Mouse (Mus musculus) fat pad, adult 2 months (tissue): ENCODE results near the gene Bmt2.

Experiments used
- DNase-seq: peaks from one replicate; pipeline ENCODE4 v3.0.0-alpha.2; 2011; ENCODE audit warnings: low read depth, low spot score; ENCODE audit errors: extremely low read depth

The Bmt2 gene

DNA sequence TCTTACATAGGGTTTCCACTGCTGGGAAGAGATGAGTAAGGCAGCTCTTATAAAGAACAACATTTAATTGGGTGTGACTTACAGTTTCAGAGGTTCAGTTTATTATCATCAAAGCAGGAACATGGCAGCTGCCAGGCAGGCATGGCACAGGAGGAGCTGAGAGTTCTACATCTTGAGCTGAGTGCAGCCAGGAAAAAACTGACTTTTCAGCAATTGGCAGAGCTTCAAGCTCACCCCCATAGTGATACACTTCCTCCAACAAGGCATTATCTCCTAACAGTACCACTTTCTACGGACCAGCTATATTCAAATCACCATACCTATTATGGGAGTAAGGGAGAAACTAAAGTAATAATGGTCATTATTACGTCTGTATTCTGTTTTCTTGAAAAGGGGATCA lies 58.1 kb downstream of the Bmt2 start:
- DNase-seq, result no peak

DNA sequence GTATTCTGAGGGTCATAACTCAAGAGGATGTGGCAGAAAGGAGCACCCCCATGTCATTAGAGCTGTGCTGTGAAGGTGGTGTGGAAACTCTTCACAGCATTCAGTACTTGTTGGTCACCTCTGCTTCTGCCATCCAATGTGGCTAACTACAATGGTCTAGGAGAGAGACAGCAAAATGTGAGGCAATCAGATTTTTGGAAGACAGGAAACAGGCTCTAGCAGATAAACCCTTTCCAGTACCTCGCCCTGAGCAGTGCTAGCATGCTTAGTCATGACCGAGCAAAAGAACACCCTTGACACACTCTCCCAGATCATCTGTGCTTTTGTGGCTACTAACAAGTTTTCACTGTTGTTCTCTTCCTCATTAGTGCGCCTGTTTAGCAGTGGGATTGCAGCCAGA lies 60.7 kb downstream of the Bmt2 start:
- no peak for DNase-seq

DNA sequence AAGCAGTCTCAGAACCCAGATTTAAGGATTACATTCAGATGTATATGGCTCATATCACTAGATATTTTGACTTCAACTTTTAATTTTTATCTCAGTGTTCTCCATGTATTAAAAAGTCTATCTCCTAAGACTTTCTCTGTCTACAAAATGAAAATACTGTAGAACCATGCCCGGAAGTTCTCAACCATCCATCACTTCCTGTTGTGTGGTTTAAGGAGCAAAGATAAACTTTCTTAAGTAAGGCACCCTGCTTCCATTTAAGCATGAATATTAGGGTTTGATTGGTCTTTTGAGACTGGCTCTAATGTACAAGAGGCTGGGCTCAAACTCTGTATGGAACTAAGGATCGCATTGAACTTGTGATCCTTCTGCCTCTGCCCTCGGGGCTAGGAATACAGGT lies 63.2 kb downstream of the Bmt2 start:
- DNase-seq, result no peak

DNA sequence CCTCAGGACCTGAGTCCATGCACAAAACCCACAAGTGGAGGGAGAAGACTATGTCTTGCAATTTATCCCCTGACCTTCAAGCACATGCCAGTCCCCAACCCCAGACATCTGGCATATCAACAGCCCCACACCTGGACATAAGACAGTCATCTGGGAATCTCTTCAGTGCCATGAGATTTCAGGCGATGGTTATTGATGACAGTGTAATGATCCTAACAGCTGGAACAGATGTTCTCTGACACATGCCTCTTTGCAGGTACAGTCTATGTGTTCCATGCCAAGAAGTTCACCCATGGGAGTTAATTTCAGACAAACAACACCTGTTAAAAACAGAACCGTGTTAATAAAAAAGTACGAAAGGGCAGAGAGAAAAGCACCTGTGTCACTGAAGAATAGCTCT lies 64.1 kb downstream of the Bmt2 start:
- no peak for DNase-seq

DNA sequence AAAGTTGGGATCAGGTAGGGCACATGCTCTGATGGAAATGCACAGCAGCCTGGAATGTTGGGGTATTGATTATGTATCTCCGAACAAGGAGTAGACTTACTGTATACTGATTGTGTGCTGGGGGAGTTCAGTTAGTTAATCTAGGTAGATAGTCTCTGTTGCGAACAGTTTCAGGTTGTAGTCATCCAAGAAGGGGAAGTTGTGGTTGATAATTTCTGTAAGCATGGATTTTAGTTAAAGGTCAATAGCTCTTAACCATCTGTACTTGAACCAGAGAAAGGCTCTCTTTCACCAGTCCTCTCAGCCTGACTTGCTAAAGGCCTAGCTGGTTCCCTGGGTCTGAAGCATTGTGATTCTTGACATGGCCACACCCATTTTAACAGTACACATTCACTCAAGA lies 66.9 kb downstream of the Bmt2 start:
- DNase-seq, result no peak

DNA sequence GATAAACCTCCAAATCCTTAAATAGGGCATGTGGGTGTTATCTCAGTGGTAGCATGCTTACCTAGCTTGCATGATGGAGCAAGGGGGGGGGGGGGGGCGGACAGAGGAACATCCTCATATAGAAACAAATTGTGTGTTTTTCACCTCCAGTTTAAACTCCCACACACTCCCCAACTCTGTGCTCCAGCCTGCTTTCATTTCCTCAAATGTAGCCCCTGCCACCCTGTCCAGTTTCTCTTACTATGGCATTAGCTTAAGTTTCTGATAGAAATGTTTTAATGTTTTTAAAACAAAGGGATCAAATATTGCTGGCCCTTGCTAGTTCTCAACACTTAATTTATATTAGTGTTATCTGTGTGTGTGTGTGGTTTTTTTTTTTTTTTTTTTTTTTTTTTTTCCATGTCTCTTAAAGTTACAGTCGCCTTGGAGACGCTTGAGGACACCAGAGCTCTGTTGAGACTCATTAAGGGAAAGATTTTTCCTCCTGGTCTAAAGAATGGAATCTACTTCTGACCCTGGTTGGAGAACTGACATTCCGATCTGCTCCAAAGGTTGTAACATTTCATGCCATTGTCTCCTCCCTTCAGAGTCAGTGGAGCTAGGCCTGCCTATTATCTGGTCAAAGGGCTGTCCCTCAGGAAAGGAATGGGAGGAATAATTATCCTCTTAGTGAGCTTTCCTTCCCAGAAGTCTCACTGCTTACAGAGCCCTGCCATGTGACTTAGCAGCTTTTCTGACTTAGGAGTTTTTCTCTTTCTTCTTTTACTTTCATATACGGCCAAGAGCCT lies 68.2 kb downstream of the Bmt2 start:
- DNase-seq, result no peak

DNA sequence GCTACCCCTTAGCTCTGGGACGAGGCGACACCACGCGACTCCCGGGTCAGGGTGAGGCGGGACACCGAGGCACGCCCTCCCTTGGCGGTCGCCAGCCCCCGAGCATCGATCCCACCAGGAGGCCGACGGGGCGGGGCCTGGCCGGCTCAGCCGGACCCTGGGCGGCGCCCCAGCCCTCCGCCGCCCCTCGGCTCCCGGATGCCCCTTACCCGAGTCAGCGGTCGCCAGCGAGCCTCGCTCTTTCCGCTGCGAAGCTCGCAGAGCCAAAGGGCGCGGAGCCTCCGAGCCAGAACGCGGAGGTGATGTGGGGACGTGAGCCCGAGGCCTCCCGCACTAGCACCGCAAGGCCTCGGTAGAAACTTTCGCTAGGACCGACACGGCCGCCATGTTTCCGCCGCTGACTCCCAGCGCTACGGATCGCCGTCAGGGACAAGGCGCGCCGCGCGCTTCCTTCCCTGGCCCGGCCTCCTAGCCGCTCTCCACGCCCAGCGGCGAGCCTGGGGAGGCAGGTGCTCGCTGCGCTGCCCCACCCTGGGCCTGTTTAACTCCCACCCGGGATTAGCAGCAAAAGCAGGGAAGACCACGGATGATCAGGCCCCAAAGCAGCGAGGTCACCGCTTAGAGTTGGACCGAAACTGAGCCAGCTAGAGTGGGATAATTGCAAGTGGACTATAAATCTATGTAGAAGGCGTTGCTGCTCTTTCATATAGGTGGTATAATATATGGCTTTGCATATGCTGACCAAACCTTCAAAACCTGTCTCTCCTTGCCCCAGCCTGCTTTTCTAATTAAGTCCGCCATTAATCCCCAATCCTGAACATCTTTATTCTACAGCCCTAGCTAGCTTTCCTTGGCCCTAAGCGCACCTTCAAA lies 69.9 kb downstream of the Bmt2 start, which contains the start of gene Tmem168:
TSS of gene Tmem168 (minus strand) at position 480 of the 873 bp plus-strand sequence.
- no peak for DNase-seq

DNA sequence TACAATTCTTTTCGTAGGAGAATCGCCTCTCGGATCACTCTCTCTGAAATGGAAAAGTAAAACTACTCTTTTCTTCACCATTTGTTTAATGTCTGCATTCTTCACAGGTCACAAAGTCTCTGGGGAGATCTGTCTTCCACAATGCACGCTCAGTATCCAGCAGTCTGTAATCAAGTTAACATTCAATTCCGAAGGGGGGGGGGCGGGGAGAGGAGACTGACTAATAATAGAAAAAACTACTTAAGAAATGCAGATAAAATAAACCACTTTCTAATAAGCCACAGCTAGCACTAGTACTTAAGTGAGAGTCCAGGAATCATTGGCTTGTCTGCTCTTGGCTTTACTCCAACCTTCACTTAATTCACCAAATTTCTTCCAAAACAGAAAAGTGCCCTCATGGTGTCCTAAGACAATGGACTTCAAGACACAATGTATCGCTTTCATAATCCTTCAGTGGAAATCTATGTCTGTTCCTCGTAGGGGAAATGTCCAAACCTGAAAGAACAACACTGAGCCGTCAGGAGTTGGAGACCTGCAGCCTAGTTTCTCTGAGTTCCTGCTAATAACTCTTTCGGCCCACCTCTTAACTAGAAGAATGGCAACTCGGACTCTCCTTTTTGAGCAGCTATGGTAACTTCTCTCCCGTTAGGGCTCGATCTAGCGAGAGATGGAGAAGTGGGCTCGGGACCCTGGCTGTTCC lies 70.7 kb downstream of the Bmt2 start:
- no peak for DNase-seq

DNA sequence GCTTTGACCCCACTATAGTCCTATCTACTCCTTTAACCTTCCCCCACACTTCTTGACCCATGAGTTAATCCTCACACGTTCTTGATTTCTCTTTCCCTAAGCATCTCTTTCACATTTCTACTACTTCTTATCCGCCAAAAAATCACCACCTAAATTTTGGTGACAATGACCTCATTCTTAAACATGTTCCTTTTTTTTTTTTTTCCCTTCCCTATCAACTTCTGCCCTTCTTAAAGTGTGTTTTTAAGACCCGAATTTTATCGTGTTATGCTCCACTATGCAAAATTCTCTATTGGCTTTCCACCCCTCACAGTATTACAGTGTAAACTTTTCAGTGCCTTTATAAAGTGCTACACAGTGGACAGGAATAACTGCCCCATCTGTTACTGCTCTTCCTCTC lies 71.4 kb downstream of the Bmt2 start:
- DNase-seq, result no peak

DNA sequence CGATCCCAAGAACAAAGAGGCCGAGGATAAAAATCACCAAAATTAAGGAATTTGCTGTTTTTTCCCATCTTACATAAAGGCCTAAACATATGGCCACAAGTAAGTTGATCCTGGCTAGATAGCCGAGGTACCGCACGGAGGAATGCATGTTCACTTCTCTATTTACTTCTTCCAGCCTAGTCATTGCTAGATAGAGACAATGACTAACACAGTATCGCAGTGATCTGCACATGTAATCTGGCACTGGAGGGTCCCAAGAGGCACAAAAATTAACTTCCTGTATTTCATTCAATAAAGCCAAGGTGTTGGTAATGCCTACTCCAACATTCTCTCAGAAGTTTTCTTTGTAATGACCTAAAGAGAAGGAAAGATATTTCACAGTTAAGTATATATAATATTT lies 74.6 kb downstream of the Bmt2 start:
- DNase-seq, result no peak

DNA sequence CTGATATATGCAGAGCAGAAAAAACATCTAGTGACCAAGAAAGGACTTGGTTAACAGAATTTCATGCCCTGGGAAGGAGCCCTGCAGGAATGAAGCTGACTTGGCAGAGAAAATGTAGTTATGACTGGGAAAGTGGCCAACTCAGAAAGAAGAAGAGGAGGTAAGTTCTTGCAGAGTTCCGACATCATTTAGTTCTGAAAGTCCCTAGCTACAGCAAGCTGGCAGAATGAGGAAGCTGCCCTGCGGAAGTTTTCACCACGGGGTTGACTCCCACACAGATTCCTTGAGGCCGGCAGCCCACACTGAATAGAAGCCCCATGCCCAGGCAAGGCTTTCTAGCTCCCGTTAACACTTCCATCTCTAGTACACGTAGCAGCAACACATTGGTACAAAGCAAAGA lies 76.2 kb downstream of the Bmt2 start:
- DNase-seq, result peak; percentile 33

DNA sequence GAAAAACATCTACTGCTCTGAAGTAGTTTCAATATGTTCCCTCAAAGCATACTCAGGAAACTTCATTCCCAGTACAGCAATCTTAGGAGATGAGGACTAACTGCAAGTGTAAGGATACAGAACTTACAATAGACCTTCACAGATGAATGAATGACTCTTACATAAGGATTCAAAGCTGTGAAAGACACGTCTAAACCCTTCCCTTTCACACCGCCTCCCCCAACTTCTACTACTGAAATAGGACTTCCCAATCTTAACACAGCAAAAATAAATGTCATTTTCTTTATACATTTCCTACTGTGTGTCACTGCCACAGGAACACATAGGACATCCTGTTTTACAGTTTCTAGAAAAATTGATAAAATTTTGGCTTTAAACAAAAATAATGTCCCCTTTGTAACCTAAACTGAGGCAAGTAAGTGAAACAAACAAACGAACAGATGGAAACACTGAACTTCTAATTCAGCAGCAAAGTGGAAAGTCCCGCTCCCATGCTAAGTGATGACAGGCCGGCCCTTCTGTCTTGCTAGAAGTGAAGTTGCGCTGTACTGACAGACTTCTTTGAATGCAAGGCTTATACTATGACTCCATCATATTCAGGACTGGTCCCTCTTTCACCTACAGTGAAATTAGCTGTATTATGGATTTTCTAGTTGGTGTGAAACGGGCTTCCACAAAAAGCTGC lies 79.4 kb downstream of the Bmt2 start:
- no peak for DNase-seq

DNA sequence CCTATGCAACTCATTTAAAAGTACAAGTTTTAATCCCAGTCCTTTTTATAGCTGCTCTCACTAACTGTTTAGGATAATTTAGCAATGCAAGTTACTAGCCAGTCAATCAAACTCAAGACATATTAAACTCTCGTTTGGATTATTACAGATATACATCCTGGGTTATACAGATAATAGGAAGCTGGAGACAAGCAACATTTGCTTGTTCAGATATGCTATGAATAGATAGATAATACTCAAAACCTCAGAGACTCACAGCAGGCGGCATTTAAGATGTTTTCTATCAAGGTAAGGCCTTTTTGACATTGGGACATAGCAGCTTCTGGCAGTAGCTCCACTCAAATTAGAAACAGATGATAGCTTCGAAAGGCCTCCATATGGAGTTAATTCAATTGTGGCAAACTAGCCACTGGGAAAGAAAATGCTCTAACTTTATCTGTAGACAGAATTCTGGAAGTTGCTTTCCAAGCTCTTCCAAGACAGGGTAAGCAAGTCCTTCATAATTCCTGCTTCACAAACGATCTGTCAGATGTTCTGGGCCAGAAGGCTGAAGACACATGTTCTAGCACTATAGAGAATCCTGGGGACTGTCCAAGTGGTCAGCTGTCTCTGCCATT lies 84.9 kb downstream of the Bmt2 start:
- DNase-seq, result no peak

DNA sequence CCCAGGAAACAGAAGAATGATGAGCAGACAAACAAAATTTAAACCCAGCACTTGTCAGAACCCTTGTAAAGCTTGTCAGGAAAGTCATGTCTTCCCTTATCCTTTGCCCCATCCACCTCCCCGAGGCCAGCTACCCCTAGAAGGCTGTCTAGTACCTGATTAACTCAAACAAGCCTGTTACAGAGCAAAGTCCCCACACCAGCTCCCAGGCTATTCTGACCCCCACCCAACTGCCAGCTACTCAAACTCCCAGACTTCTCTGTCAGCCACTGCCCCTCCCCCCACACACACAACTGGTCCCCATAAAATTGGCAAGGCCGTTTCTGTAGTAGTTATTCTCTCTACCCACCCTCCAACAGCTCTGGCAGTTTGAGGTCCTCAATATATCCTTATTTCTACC lies 91.2 kb downstream of the Bmt2 start:
- no peak for DNase-seq

DNA sequence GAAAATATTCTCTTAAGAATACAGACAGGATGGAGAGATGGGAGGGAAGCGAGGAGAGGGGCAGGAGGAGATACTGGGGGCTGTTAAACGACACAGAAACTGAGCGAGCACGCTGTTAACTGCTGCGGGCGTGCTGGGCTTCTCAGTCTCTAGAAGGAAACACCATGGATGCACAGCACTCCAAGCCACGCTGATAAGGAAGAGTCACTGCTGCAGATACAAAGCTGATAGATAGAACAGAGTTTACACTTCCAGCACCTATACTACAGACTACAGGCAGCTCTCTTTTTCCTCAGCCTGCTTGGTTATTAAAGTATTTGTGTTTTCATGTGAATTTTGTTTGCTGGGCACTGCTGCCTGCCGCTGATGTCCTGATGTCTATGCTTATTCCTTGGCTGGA lies 91.6 kb downstream of the Bmt2 start:
- DNase-seq, result no peak

DNA sequence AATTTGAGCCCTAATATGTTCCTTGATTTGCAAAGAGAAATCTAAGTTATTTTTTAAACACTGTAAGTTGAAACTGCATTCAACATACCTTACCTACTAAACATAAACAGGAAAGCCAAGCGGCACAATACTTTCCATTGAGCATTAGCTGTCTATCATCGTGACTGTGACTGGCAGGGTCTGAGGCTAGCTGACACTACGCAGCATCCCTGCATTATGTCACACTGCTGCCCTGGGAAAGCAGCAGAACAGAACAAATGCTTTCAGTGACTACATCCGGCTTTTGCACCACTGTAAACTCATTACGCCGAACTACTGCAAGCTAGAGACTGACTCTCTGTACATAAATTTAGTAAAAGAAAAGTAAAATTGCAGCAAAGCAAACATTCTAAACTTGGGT lies 93.0 kb downstream of the Bmt2 start:
- no peak for DNase-seq

DNA sequence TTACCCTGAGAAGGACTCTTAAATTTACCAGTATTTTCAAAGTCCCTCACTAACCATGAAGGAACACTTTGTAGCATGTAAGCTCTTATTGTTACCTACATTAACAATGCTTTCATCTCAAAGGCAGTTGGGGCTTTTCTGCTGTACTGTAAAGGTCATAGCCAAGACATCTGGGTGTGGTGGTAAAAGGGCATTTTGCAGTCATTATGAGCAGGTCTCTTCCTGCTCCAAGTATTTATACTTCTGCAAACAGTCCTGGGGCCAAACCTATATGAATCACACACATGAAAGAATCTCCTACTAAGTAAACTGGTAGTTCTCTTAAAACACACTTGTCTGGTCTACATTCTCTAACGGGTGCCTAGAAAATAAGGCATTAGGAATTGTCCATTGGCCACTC lies 95.7 kb downstream of the Bmt2 start:
- no peak for DNase-seq
